Mouse (Mus musculus) megakaryocyte, embryonic 14.5 days (primary cell): Measurements from ENCODE around the gene Clpb. TPM values are rescaled to one million over a fixed set of nuclear protein-coding genes. Genes with fewer than 3 reads are reported as not detected.
A peak's percentile ranks its signal among the peaks of the same experiment; 100 is the strongest.

Source experiments
- H3K27me3 ChIP-seq: replicated peaks from 2 replicates; pipeline ENCODE3; 2012; ENCODE audit warnings: inconsistent platforms
- H3K36me3 ChIP-seq: replicated peaks from 2 replicates; pipeline ENCODE3; 2012; ENCODE audit warnings: low read length, inconsistent platforms, mixed read lengths
- H3K4me1 ChIP-seq: 2 replicates; pipeline ENCODE4 v1.6.1; 2012; ENCODE audit warnings: inconsistent platforms
- H3K4me3 ChIP-seq: replicated peaks from 2 replicates; pipeline ENCODE3; 2012; ENCODE audit warnings: moderate library complexity, mild to moderate bottlenecking, inconsistent platforms
- H3K9me3 ChIP-seq: 2 replicates; pipeline ENCODE4 v1.6.1; 2012; ENCODE audit warnings: inconsistent platforms
- FLI1 ChIP-seq: IDR thresholded peaks from 2 replicates; pipeline ENCODE4 v1.6.1; 2012; ENCODE audit warnings: low read length, inconsistent platforms, mixed read lengths
- GATA1 ChIP-seq: IDR thresholded peaks from 3 replicates; pipeline ENCODE4 v1.6.1; 2012; ENCODE audit warnings: mixed read lengths, low read length, inconsistent platforms, borderline replicate concordance
- polyA plus RNA-seq: library from polyadenylated mRNA; stranded (reverse); fragments of >175 nt; gene quantifications from 2 replicates; pipeline ENCODE4 v1.2.3, GENCODE M21; 2012; ENCODE audit warnings: low replicate concordance; ENCODE audit not compliant: insufficient read depth

The Clpb gene
- polyA plus RNA-seq, 1 experiment, result 18.4 TPM

GRCm38 (mm10) chr7:101831437-101831836 lies 168.0 kb downstream of the Clpb start:
- peaks cover 10% of the 10 kb centered on the region; the same call in 1 of the 2 replicates for H3K9me3 ChIP-seq
- no peak overlapping the region for H3K4me3 ChIP-seq
- H3K36me3 ChIP-seq, result peaks cover 91% of the 10 kb centered on the region
- peaks cover 15% of the 10 kb centered on the region for H3K4me1 ChIP-seq
- TF ChIP-seq GATA1, result no peak
- no peak for TF ChIP-seq FLI1
- peaks cover 27% of the 10 kb centered on the region for H3K27me3 ChIP-seq

- peaks cover 81% of the 10 kb centered on the region for H3K36me3 ChIP-seq
- no peak overlapping the region for H3K4me3 ChIP-seq
- peaks cover 30% of the 10 kb centered on the region for H3K27me3 ChIP-seq
- H3K9me3 ChIP-seq, result peaks cover 10% of the 10 kb centered on the region; the same call in 1 of the 2 replicates
- peaks cover 21% of the 10 kb centered on the region for H3K4me1 ChIP-seq
- TF ChIP-seq FLI1 (no peak), GATA1 (no peak)
Measured at GRCm38 (mm10) chr7:101832372-101832771, 168.9 kb downstream of the Clpb start.

- no peak for TF ChIP-seq FLI1
- TF ChIP-seq GATA1, result no peak
- Histone ChIP-seq H3K36me3 (peaks cover 71% of the 10 kb centered on the region), H3K4me1 (peaks cover 28% of the 10 kb centered on the region), H3K4me3 (no peak overlapping the region), H3K9me3 (peaks cover 10% of the 10 kb centered on the region; the same call in 1 of the 2 replicates), H3K27me3 (peaks cover 38% of the 10 kb centered on the region)
Measured at GRCm38 (mm10) chr7:101833352-101833751, 169.9 kb downstream of the Clpb start.

- no peak for TF ChIP-seq GATA1
- TF ChIP-seq FLI1, result no peak
- Histone ChIP-seq H3K4me3 (no peak overlapping the region), H3K4me1 (peaks cover 28% of the 10 kb centered on the region), H3K36me3 (peaks cover 64% of the 10 kb centered on the region), H3K27me3 (peaks cover 43% of the 10 kb centered on the region), H3K9me3 (peaks cover 10% of the 10 kb centered on the region; the same call in 1 of the 2 replicates)
Measured at GRCm38 (mm10) chr7:101833916-101834584, 170.6 kb downstream of the Clpb start.

GRCm38 (mm10) chr7:101834903-101835302 lies 171.5 kb downstream of the Clpb start:
- TF ChIP-seq GATA1 (no peak), FLI1 (no peak)
- Histone ChIP-seq H3K36me3 (peaks cover 56% of the 10 kb centered on the region), H3K4me3 (no peak overlapping the region), H3K9me3 (peaks cover 9% of the 10 kb centered on the region; the same call in 1 of the 2 replicates), H3K4me1 (peaks cover 29% of the 10 kb centered on the region), H3K27me3 (peaks cover 40% of the 10 kb centered on the region)

- H3K4me3 ChIP-seq, result peak overlapping the region; percentile 94
- H3K4me1 ChIP-seq, result peaks cover 33% of the 10 kb centered on the region
- peaks cover 50% of the 10 kb centered on the region for H3K36me3 ChIP-seq
- 0 out of 2 replicates have a peak, but pooled peaks cover 4% of the 10 kb centered on the region for H3K9me3 ChIP-seq
- H3K27me3 ChIP-seq, result peaks cover 47% of the 10 kb centered on the region
- TF ChIP-seq GATA1 (no peak), FLI1 (no peak)
Measured at GRCm38 (mm10) chr7:101835457-101836109, 172.2 kb downstream of the Clpb start.

GRCm38 (mm10) chr7:101836271-101837153 lies 173.1 kb downstream of the Clpb start:
- TF ChIP-seq FLI1, result no peak
- TF ChIP-seq GATA1, result no peak
- Histone ChIP-seq H3K27me3 (peaks cover 47% of the 10 kb centered on the region), H3K4me1 (peaks cover 33% of the 10 kb centered on the region), H3K36me3 (peaks cover 41% of the 10 kb centered on the region), H3K9me3 (no peaks in the 10 kb centered on the region), H3K4me3 (peak overlapping the region; percentile 94)

- Histone ChIP-seq H3K4me3 (peak overlapping the region; percentile 94), H3K9me3 (no peaks in the 10 kb centered on the region)
- no peak for TF ChIP-seq FLI1
- TF ChIP-seq GATA1, result no peak
Measured at GRCm38 (mm10) chr7:101837154-101837605, 173.7 kb downstream of the Clpb start.

More at GRCm38 (mm10) chr7:101837154-101837605, 173.7 kb downstream of the Clpb start:
- peaks cover 45% of the 10 kb centered on the region for H3K27me3 ChIP-seq
- peaks cover 34% of the 10 kb centered on the region for H3K36me3 ChIP-seq
- peaks cover 33% of the 10 kb centered on the region for H3K4me1 ChIP-seq
